ENCODE assay signal across 16 mouse cellular contexts in the genomic region with DNA sequence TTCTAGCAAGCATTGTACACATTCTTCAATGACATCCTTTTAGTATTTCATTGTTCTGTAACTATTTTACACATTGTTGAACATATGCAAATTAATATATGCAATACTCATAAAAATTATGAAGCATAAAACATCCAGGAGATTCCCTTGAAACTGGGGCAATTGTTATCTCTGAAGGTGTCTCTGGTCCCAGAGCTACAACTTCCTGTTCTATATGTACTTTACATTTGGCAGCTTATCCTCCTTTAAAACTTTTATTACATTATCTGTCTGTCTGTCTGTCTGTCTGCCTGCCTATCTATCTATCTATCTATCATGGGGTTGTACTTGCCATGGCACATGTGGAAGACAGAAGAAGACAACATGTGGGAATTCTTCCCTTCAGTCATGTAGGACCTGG.
"Had no signal": no experiment of that assay in that cellular context is flagged by ENCODE, and none has a peak within 500 bp of the region (broad histone marks: within the 10 kb centered on the region; RNA-seq: fewer than 3 reads in every experiment).

No protein-coding gene starts in this region.

- H3K9me3 ChIP-seq: neural tube, embryonic 12.5 days; neural tube, embryonic 13.5 days; neural tube, embryonic 15.5 days; stomach, embryonic 15.5 days had no signal

- H3K36me3 ChIP-seq: neural tube, embryonic 12.5 days; neural tube, embryonic 13.5 days; neural tube, embryonic 15.5 days; stomach, embryonic 15.5 days had no signal

- H3K27ac ChIP-seq: neural tube, embryonic 12.5 days; neural tube, embryonic 13.5 days; neural tube, embryonic 15.5 days; stomach, embryonic 15.5 days; stomach, postnatal 0 days had no signal

- H3K9ac ChIP-seq: neural tube, embryonic 12.5 days; neural tube, embryonic 13.5 days; neural tube, embryonic 15.5 days; stomach, embryonic 15.5 days had no signal

- DNase-seq: retina, postnatal 1 day; right cerebral cortex, adult 18-20 months; right cerebral cortex, postnatal 14 days; right cerebral cortex, postnatal 25 days; right cerebral cortex, postnatal 4 days; spleen, adult 18-20 months; thymus, adult 18-20 months; thymus, postnatal 14 days; thymus, postnatal 25 days; thymus, postnatal 36 days; thymus, postnatal 4 days had no signal

- H3K4me3 ChIP-seq: neural tube, embryonic 12.5 days; neural tube, embryonic 13.5 days; neural tube, embryonic 15.5 days; stomach, embryonic 15.5 days had no signal

- H3K27me3 ChIP-seq: neural tube, embryonic 12.5 days; neural tube, embryonic 13.5 days; neural tube, embryonic 15.5 days; stomach, embryonic 15.5 days had no signal
